16 mouse cellular contexts compared by ENCODE assay signal in the genomic region with DNA sequence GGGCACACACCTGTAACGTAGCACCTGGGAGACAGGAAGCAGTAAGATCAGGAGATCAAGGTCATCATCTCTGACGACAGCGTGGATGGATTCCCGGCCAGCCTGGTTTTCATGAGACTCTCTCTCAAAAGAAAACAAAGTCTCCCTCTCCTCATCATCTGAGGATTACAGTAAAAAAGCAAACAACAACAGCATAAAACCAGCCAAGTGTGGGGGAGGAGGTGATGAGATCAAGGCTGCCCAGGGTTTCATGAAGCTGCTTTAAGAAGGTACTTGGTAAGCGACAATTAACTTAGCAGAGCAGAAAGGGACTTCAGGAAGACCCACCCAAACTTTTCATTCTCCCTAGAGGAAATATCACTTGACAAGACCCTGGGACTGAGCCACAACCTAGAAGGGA. TPM values are rescaled to one million over a fixed set of nuclear protein-coding genes. Genes with fewer than 3 reads are reported as not detected.
DNase-seq lines count a peak whose midpoint lies in the region; ATAC-seq lines count a peak whose summit lies in the region.
"Had no signal": no experiment of that assay in that cellular context is flagged by ENCODE, and none has a peak within 500 bp of the region (broad histone marks: within the 10 kb centered on the region; RNA-seq: fewer than 3 reads in every experiment).

No protein-coding gene starts in this region.

- no peaks in the 10 kb centered on the region for H3K9me3 ChIP-seq in heart, embryonic 10.5 days
- no peaks in the 10 kb centered on the region for H3K9me3 ChIP-seq in kidney, embryonic 15.5 days (replicated peaks)
- H3K9me3 ChIP-seq in lung, embryonic 16.5 days (ENCODE audit: control insufficient read depth, low read length), result no peaks in the 10 kb centered on the region

- no peak for DNase-seq in heart, embryonic 10.5 days (ENCODE audit: low spot score)
- no peak for DNase-seq in heart, postnatal 4 days
- no peak for DNase-seq in kidney, postnatal 4 days
- no peak for DNase-seq in lung, adult 18-20 months
- DNase-seq in thymus, postnatal 4 days, result no peak
- DNase-seq: adrenal gland, postnatal 36 days; cerebellum, postnatal 14 days; gastrocnemius, postnatal 10 days; layer of hippocampus, adult 9-11 months; thymus, postnatal 25 days had no signal

- H3K27me3 ChIP-seq in heart, embryonic 10.5 days (ENCODE audit: insufficient read depth, poor library complexity, severe bottlenecking), result no peaks in the 10 kb centered on the region
- no peaks in the 10 kb centered on the region for H3K27me3 ChIP-seq in kidney, embryonic 15.5 days
- H3K27me3 ChIP-seq in lung, embryonic 16.5 days (ENCODE audit: control insufficient read depth, insufficient read depth, low read depth, low read length), result no peaks in the 10 kb centered on the region
- H3K27me3 ChIP-seq: Patski had no signal

- WGBS in heart, embryonic 10.5 days, result 71% methylated on average over 5 of the region's 5 CpGs
- WGBS in kidney, embryonic 15.5 days, result 38% methylated on average over 5 of the region's 5 CpGs
- WGBS in lung, embryonic 16.5 days, result 57% methylated on average over 5 of the region's 5 CpGs

- H3K36me3 ChIP-seq in heart, embryonic 10.5 days, result no peaks in the 10 kb centered on the region
- H3K36me3 ChIP-seq in kidney, embryonic 15.5 days, result no peaks in the 10 kb centered on the region
- H3K36me3 ChIP-seq in lung, embryonic 16.5 days (ENCODE audit: control insufficient read depth, insufficient read depth, low read length), result no peaks in the 10 kb centered on the region

- no peak for ATAC-seq in kidney, embryonic 15.5 days (replicated peaks; ENCODE audit: low FRiP score)
- no peak for ATAC-seq in lung, embryonic 16.5 days (ENCODE audit: low read depth)
- ATAC-seq: inflammation-experienced regulatory T-cells, adult 6 months; midbrain, embryonic 16.5 days had no signal

- H3K4me3 ChIP-seq in heart, embryonic 10.5 days, result no peak overlapping the region
- H3K4me3 ChIP-seq in kidney, embryonic 15.5 days (replicated peaks), result no peak overlapping the region
- H3K4me3 ChIP-seq in lung, embryonic 16.5 days (ENCODE audit: low read length), result no peak overlapping the region

- no peak overlapping the region for H3K9ac ChIP-seq in kidney, embryonic 15.5 days
- H3K9ac ChIP-seq in lung, embryonic 16.5 days (ENCODE audit: low read length), result no peak overlapping the region
- H3K9ac ChIP-seq: liver, embryonic 14.5 days had no signal

- no peak overlapping the region for H3K4me2 ChIP-seq in kidney, embryonic 15.5 days
- H3K4me2 ChIP-seq in lung, embryonic 16.5 days (ENCODE audit: low read depth, low read length), result no peak overlapping the region

- H3K4me1 ChIP-seq in heart, embryonic 10.5 days, result peaks cover 81% of the 10 kb centered on the region
- peaks cover 76% of the 10 kb centered on the region for H3K4me1 ChIP-seq in kidney, embryonic 15.5 days
- peaks cover 68% of the 10 kb centered on the region for H3K4me1 ChIP-seq in lung, embryonic 16.5 days (replicated peaks; ENCODE audit: control insufficient read depth, insufficient read depth, low read length)

- H3K27ac ChIP-seq in heart, embryonic 10.5 days, result peak overlapping the region; percentile 87; the same call in 1 of the 2 replicates
- peak overlapping the region; percentile 76 for H3K27ac ChIP-seq in kidney, embryonic 15.5 days
- peak overlapping the region; percentile 95 for H3K27ac ChIP-seq in lung, embryonic 16.5 days (ENCODE audit: low read length)
- H3K27ac ChIP-seq: liver, embryonic 14.5 days had no signal

RNA-seq across cellular contexts. Expression of a gene that starts 39.5 kb away (rescaled TPM):
- 111 and 177 TPM in 2 replicates for polyA plus RNA-seq in heart, embryonic 10.5 days (2016; fragmentation: Nextera tagmentation; extraction: Ambion mirVana)
- 100 to 1,000 TPM; 216 TPM for total RNA-seq in heart, postnatal 4 days (2021)
- 115 and 121 TPM in 2 replicates for polyA plus RNA-seq in kidney, embryonic 15.5 days (2015; fragmentation: Nextera tagmentation; extraction: Ambion mirVana)
- polyA plus RNA-seq in lung, embryonic 16.5 days (2015; fragmentation: Nextera tagmentation; extraction: Ambion mirVana), result 142 and 158 TPM in 2 replicates
